Mouse (Mus musculus) embryonic facial prominence, embryonic 12.5 days (tissue): ENCODE measurements around the gene C87414. TPM values are rescaled to one million over a fixed set of nuclear protein-coding genes. Genes with fewer than 3 reads are reported as not detected.
"Not testable (repeated sequence)": the region's sequence is repeated elsewhere in the genome, so short reads cannot be mapped to it uniquely, and the experiment has no call there.

Experiments
- ATAC-seq: fragments of 200-750 bp; cut with Nextera tagmentation; 2 replicates; pipeline ENCODE4 v1.8.0; 2017; ENCODE audit not compliant: insufficient number of reproducible peaks, insufficient read depth, low FRiP score, low TSS enrichment
- H3K27ac ChIP-seq: fragments of 300-500 bp; sonication (generic); 2 replicates; pipeline ENCODE4 v1.5.1; 2016; ENCODE audit warnings: mild to moderate bottlenecking
- H3K27me3 ChIP-seq: fragments of 300-500 bp; sonication (generic); 2 replicates; pipeline ENCODE4 v1.6.1; 2016; ENCODE audit warnings: mild to moderate bottlenecking, moderate library complexity
- H3K36me3 ChIP-seq: fragments of 300-500 bp; sonication (generic); 2 replicates; pipeline ENCODE4 v1.6.1; 2016; ENCODE audit warnings: mild to moderate bottlenecking
- H3K4me1 ChIP-seq: fragments of 300-500 bp; sonication (generic); 2 replicates; pipeline ENCODE4 v1.6.1; 2016
- H3K4me2 ChIP-seq: fragments of 300-500 bp; sonication (generic); replicated peaks from 2 replicates; pipeline ENCODE4 v1.6.1; 2016; ENCODE audit warnings: mild to moderate bottlenecking, moderate library complexity
- H3K4me3 ChIP-seq: fragments of 300-500 bp; sonication (generic); 2 replicates; pipeline ENCODE4 v1.5.1; 2016; ENCODE audit warnings: mild to moderate bottlenecking
- H3K9ac ChIP-seq: fragments of 300-500 bp; sonication (generic); 2 replicates; pipeline ENCODE4 v1.6.1; 2016; ENCODE audit warnings: mild to moderate bottlenecking, moderate library complexity
- H3K9me3 ChIP-seq: fragments of 300-500 bp; sonication (generic); 2 replicates; pipeline ENCODE4 v1.6.1; 2016; ENCODE audit warnings: mild to moderate bottlenecking, moderate library complexity
- WGBS: fragments of 180-500 bp; shearing (Covaris S2); methylation state at CpG from one replicate; pipeline ENCODE4 v1.1.7; 2016; 5-methylcytosine and 5-hydroxymethylcytosine counted together
- polyA plus RNA-seq: library from polyadenylated mRNA; unstranded; fragments of >200 nt; fragmentation: Nextera tagmentation; extraction: Ambion mirVana; gene quantifications from 2 replicates; pipeline ENCODE4 v1.2.1, GENCODE M21; 2016

C87414 gene
- not detected in 2 replicates for polyA plus RNA-seq

DNA sequence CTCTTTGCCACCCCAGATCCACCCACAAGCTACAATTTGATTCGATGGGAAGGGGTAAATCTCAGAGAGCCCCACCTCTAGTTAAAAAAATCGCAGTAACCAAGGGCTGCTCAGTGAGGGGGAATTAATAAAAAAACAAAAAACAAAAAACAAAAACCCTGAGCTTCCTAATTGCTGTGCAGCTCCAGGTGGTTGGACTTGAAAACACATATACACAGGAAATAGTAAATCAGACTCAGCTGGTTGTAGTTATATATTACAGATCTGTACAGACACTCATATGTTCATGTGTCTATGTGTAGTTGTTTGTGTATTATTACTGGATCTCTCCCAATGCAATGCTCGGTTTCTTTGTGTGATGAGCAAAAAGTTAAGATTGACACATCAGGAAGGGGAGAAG, at the start of gene C87414:
Gene C87414, minus strand, starts transcription at position 101 of the 400 bp plus-strand sequence.
- not testable (repeated sequence) for H3K4me2 ChIP-seq
- no CpG with 5 or more reads among the region's 3 CpGs for WGBS

DNA sequence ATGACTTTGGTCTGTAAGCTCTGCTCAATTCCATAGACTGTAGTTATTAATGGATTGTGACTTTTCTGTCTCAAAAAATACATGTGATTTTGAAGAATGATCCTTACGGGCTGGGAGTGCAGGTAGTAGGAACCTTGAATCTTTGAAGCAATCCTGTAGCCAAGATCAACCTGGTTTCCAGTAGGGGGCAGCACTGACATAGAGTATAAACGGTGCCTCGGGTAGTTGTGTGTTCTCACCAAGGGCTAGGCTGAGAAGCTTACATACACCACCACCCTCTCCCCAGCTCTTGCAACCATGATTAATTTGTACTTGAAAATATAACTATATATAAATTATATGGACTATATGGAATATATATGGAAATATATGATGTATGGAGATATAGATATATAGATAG, 13.3 kb upstream of the C87414 start:
- not testable (repeated sequence) for H3K4me1 ChIP-seq, H3K36me3 ChIP-seq, H3K4me2 ChIP-seq, ATAC-seq, H3K4me3 ChIP-seq, H3K27ac ChIP-seq, H3K9me3 ChIP-seq, H3K9ac ChIP-seq, H3K27me3 ChIP-seq
- 75% methylated on average over 3 of the region's 3 CpGs for WGBS

More for the DNA sequence above, at the start of gene C87414:
- H3K27me3 ChIP-seq, H3K4me3 ChIP-seq, H3K36me3 ChIP-seq, ATAC-seq, H3K27ac ChIP-seq, H3K9me3 ChIP-seq, H3K9ac ChIP-seq, H3K4me1 ChIP-seq: not testable (repeated sequence)

Other genes with a start within 250 kb of the C87414 start
- not detected in 2 replicates for gene Gm16427, start 131.4 kb downstream of the C87414 start, polyA plus RNA-seq
- not detected in 2 replicates for gene Gm7792, start 172.2 kb upstream of the C87414 start, polyA plus RNA-seq